Mouse (Mus musculus) hindbrain, postnatal 0 days (tissue): Measurements from ENCODE around the gene Vdac1. TPM values are rescaled to one million over a fixed set of nuclear protein-coding genes. Genes with fewer than 3 reads are reported as not detected.

Source experiments
- ATAC-seq: fragments of 200-750 bp; cut with Nextera tagmentation; 2 replicates; pipeline ENCODE4 v1.8.0; 2017; ENCODE audit warnings: mild to moderate bottlenecking, moderate TSS enrichment, moderate library complexity
- DNase-seq: peaks from one replicate; pipeline ENCODE4 v3.0.0-alpha.2; 2015; ENCODE audit warnings: low spot score
- H3K27ac ChIP-seq: fragments of 300-500 bp; sonication (generic); 2 replicates; pipeline ENCODE4 v1.5.1; 2014; ENCODE audit warnings: mild to moderate bottlenecking
- H3K27me3 ChIP-seq: fragments of 300-500 bp; sonication (generic); 2 replicates; pipeline ENCODE4 v1.6.1; 2014; ENCODE audit warnings: low read length, mixed read lengths; ENCODE audit not compliant: insufficient read depth
- H3K36me3 ChIP-seq: fragments of 300-500 bp; sonication (generic); 2 replicates; pipeline ENCODE4 v1.6.1; 2014; ENCODE audit warnings: low read length, mixed read lengths; ENCODE audit not compliant: insufficient read depth
- H3K4me1 ChIP-seq: fragments of 300-500 bp; sonication (generic); 2 replicates; pipeline ENCODE4 v1.6.1; 2014; ENCODE audit warnings: antibody characterized with exemption, low read length, mixed read lengths; ENCODE audit not compliant: insufficient read depth
- H3K4me2 ChIP-seq: fragments of 300-500 bp; sonication (generic); 2 replicates; pipeline ENCODE4 v1.6.1; 2014; ENCODE audit warnings: low read depth, mild to moderate bottlenecking, low read length, moderate library complexity, mixed read lengths
- H3K4me3 ChIP-seq: fragments of 300-500 bp; sonication (generic); 2 replicates; pipeline ENCODE4 v1.5.1; 2014; ENCODE audit warnings: low read length
- H3K9ac ChIP-seq: fragments of 300-500 bp; sonication (generic); replicated peaks from 2 replicates; pipeline ENCODE4 v1.6.1; 2014; ENCODE audit warnings: mild to moderate bottlenecking, low read length, moderate library complexity, mixed read lengths
- H3K9me3 ChIP-seq: fragments of 300-500 bp; sonication (generic); 2 replicates; pipeline ENCODE4 v1.6.1; 2016; ENCODE audit warnings: low read length, mixed read lengths
- CTCF ChIP-seq: IDR thresholded peaks from 2 replicates; pipeline ENCODE4 v1.5.1; 2016; ENCODE audit warnings: antibody characterized with exemption, control low read depth, low read depth
- WGBS: fragments of 180-500 bp; shearing (Covaris S2); extraction: QIAGEN DNeasy Blood & Tissue Kit; methylation state at CpG from one replicate; pipeline ENCODE4 v1.1.7; 2014; 5-methylcytosine and 5-hydroxymethylcytosine counted together
- polyA plus RNA-seq: library from polyadenylated mRNA; unstranded; fragments of >200 nt; fragmentation: Nextera tagmentation; extraction: Ambion mirVana; gene quantifications from 2 replicates; pipeline ENCODE4 v1.2.1, GENCODE M21; 2015
- total RNA-seq: library from RNA; depleted of rRNA; stranded (reverse); fragments of >200 nt; gene quantifications from 2 replicates; pipeline ENCODE4 v1.2.3, GENCODE M21; 2014

Gene Vdac1
- total and polyA plus RNA-seq, 2 experiments from 2014 or later = 314 to 441 TPM

DNA sequence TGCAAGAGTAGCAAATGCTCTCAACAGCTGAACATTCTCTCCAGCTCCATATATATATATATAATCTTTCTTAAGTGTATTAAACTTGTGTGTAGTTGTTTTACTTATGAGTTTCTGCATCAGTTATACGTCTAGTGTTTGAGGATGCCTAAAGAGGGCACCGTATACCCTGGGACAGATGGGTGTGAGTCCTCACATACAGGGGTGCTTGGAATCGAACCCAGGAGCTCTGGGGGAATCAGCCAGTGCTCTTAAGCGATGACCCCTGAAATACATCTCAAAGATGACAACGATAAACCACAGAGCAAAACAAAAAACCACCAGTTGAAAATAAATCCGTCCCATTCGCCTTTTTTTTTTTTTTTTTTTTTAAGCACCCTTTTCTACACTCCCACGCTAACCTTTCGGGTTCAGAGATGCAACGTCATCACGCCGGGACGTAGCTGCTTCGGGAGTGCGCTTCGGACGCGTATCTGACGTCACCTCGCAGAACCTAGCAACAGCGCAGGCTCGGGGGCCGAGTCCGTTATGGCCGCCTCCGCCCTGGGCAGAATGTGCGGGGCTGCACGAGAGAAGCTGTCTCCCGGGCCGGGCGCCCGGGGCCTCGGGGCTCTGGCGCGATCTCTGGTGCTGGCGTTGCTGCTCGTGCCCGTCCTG, 35.4 kb downstream of the Vdac1 start, which contains the start of gene 9530068E07Rik:
Gene 9530068E07Rik, plus strand, starts transcription at position 489 of the 657 bp plus-strand sequence.
- DNase-seq = peak; percentile 98
- no peaks in the 10 kb centered on the region for H3K36me3 ChIP-seq
- no peak for TF ChIP-seq CTCF
- 1% methylated on average over 37 of the region's 38 CpGs for WGBS
- peak within 1 kb of the TSS; percentile 94 for H3K9ac ChIP-seq
- peak within 1 kb of the TSS; percentile 94 for H3K27ac ChIP-seq
- H3K9me3 ChIP-seq = no peaks in the 10 kb centered on the region
- H3K4me3 ChIP-seq = peak within 1 kb of the TSS; percentile 98
- ATAC-seq = peak; percentile 97
- H3K27me3 ChIP-seq = no peaks in the 10 kb centered on the region
- 0 out of 2 replicates have a peak, but pooled peaks cover 6% of the 10 kb centered on the region for H3K4me1 ChIP-seq
- peak within 1 kb of the TSS; percentile 78 for H3K4me2 ChIP-seq

DNA sequence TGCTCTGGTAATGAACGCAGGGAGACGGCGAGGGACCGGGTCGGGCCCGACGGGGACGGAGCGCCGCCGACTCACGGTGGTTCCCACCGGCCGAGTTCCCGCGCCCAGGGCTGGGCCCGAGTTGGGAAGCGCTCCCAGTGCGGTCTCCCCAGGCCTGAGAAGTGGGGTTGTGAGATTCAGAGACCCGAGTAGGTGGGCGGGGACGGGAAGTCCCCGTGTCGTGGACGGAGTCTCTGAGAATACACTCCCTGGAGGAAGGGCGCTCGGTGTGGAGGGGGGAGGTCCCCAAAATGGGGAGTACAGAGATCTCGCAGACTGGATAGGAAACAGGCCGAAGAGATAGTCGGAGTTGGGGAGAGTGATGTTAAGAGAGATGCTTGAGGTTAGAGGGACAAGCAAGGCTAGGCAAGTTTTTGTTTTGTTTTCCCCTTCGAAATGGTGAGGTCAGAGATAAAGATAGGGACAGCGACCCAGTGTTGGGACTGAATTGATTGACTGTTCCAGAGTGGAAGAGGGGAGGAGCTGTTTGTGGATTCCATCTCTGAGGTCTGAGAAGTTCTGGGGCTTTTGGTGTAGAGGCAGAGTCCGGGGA, 36.0 kb downstream of the Vdac1 start:
- peak; percentile 53 for DNase-seq
- under 1% methylated on average over 33 of the region's 33 CpGs for WGBS

DNA sequence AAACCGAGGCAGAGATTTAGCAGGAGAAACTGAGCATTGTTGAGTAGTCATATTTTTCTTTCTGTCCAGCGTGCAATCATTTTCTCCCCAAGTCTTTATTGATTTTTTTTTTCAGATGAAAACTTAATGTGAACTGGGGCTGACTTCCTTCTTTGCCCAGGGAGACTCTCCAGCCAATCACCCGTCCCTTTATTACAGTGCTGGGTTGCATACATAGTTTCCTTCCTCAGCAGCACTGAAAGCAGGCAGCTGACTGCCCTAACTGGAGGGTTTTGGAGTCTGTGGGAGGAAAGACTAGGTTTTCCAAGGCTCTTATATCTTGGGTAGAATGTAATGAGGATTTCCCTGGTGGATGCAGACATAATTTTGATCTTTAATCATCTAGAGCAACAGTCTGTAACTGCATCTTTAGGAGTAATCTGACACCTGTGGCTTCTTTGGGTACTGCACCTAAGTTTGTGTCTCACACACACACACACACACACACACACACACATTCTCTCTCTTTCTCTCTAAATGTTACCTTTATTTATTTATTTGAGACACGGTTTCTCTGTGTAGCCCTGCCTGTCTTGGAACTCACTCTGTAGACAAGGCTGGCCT, 36.8 kb downstream of the Vdac1 start:
- Histone ChIP-seq H3K27ac (0 out of 2 replicates have a peak overlapping the region, but pooled peaks have one; percentile 94), H3K4me3 (peak overlapping the region; percentile 98)

More for the DNA sequence above, 36.0 kb downstream of the Vdac1 start:
- TF ChIP-seq CTCF = no peak
- H3K27me3 ChIP-seq = no peaks in the 10 kb centered on the region
- 0 out of 2 replicates have a peak, but pooled peaks cover 6% of the 10 kb centered on the region for H3K4me1 ChIP-seq
- no peaks in the 10 kb centered on the region for H3K36me3 ChIP-seq
- peak; percentile 83 for ATAC-seq
- H3K27ac ChIP-seq = peak overlapping the region; percentile 94
- peak overlapping the region; percentile 98 for H3K4me3 ChIP-seq
- H3K9me3 ChIP-seq = no peaks in the 10 kb centered on the region
- H3K4me2 ChIP-seq = peak overlapping the region; percentile 78
- peak overlapping the region; percentile 94 for H3K9ac ChIP-seq

DNA sequence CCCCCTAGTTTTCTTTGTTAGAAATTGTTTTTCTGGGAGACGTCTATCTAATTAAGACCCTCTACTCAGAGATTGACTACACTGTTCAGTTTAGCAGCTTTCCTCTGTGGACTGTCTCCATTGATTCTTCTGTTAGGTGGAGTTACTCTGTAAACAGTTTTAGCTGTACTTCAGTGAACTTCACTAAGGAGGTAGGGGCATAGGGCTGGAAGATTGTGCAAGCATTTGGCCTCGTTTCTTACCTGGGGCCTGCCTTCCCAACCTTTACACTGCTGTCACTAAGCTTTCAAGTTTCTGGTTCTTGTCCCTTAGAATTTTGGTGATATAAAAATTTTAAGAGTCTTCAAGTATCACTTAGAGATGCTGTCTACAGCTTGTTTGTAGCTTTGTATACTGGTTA, 40.8 kb downstream of the Vdac1 start:
- WGBS = 61% methylated on average over 2 of the region's 2 CpGs
- no peak for TF ChIP-seq CTCF

More for the DNA sequence above, 36.8 kb downstream of the Vdac1 start:
- Histone ChIP-seq H3K9ac (peak overlapping the region; percentile 94; the same call in 1 of the 2 replicates), H3K36me3 (no peaks in the 10 kb centered on the region), H3K4me1 (0 out of 2 replicates have a peak, but pooled peaks cover 6% of the 10 kb centered on the region), H3K4me2 (peak overlapping the region; percentile 78), H3K27me3 (no peaks in the 10 kb centered on the region), H3K9me3 (no peaks in the 10 kb centered on the region)
- no peak for ATAC-seq
- peak; percentile 50 for TF ChIP-seq CTCF
- 94% methylated on average over 4 of the region's 4 CpGs for WGBS
- peak; percentile 40 for DNase-seq

DNA sequence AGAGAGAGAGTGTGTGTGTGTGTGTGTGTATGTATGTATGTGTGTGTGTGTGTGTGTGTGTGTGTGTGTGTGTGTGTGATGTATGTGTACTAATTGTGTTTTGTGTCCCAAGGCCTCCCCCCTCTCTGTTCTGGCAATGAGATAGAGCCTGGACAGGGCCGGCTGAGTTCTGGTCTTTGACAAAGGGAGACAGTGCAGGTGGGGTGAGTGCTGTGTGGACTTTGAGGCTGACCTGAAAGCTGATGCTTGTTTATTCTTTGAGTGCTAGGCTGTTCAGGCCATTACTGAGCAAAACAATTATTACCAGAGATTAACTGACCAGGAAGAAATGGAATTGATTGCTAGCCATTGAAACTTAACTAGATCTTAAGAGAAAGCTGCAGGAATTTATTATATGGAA, 41.9 kb downstream of the Vdac1 start:
- DNase-seq (no peak), ATAC-seq (no peak)
- Histone ChIP-seq H3K4me1 (no peaks in the 10 kb centered on the region), H3K27ac (no peak overlapping the region), H3K9me3 (no peaks in the 10 kb centered on the region), H3K4me2 (no peak overlapping the region), H3K9ac (no peak overlapping the region), H3K36me3 (peaks cover 35% of the 10 kb centered on the region), H3K27me3 (no peaks in the 10 kb centered on the region), H3K4me3 (no peak overlapping the region)
- TF ChIP-seq CTCF = no peak
- 86% methylated on average over 1 of the region's 1 CpGs for WGBS

More for the DNA sequence above, 40.8 kb downstream of the Vdac1 start:
- H3K4me3 ChIP-seq = no peak overlapping the region
- ATAC-seq (no peak), DNase-seq (no peak)
- peaks cover 24% of the 10 kb centered on the region; the same call in 1 of the 2 replicates for H3K36me3 ChIP-seq
- H3K4me1 ChIP-seq = 0 out of 2 replicates have a peak, but pooled peaks cover 6% of the 10 kb centered on the region
- no peak overlapping the region for H3K4me2 ChIP-seq
- no peaks in the 10 kb centered on the region for H3K27me3 ChIP-seq
- H3K9ac ChIP-seq = no peak overlapping the region
- no peaks in the 10 kb centered on the region for H3K9me3 ChIP-seq
- H3K27ac ChIP-seq = no peak overlapping the region

DNA sequence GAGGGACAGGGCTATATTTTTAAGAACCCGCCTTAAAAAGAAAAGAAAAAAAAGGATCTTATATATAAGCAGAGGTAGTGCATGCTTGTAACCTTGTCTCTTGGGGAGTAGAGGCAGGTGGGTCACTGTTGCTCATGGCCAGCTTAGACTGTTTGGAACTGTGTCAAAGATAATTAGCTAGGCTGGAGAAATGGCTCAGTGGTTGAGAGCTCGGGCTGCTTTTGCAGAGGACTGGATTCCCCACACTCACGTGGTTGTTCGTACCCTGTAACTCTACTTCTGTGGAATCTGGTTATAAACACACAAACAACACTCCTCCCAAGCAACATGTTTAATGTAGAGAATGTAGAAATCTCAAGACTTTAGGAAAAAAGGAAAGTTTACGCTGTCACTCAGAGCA, 43.5 kb downstream of the Vdac1 start:
- Histone ChIP-seq H3K9me3 (no peaks in the 10 kb centered on the region), H3K36me3 (peaks cover 48% of the 10 kb centered on the region), H3K27ac (no peak overlapping the region), H3K4me3 (no peak overlapping the region), H3K4me2 (no peak overlapping the region), H3K27me3 (no peaks in the 10 kb centered on the region), H3K9ac (no peak overlapping the region), H3K4me1 (no peaks in the 10 kb centered on the region)
- TF ChIP-seq CTCF = no peak
- WGBS = 92% methylated on average over 5 of the region's 5 CpGs
- DNase-seq (no peak), ATAC-seq (no peak)
